Mouse (Mus musculus) brain, embryonic 14.5 days (tissue): ENCODE measurements around the gene Vars.
"Not testable (repeated sequence)": the region's sequence is repeated elsewhere in the genome, so short reads cannot be mapped to it uniquely, and the experiment has no call there.

ENCODE experiments used
- CTCF ChIP-seq: fragments of 200-500 bp; IDR thresholded peaks from 2 replicates; pipeline ENCODE4 v1.5.1; 2012; ENCODE audit warnings: inconsistent platforms, mild to moderate bottlenecking, moderate library complexity, borderline replicate concordance; ENCODE audit not compliant: insufficient read depth, insufficient read length; ENCODE audit errors: extremely low read depth
- POLR2A ChIP-seq: fragments of 200-500 bp; IDR thresholded peaks from 2 replicates; pipeline ENCODE4 v1.6.1; 2012; ENCODE audit warnings: mild to moderate bottlenecking, inconsistent platforms, borderline replicate concordance; ENCODE audit not compliant: poor library complexity, insufficient read depth, insufficient read length, severe bottlenecking; ENCODE audit errors: extremely low read depth

- not testable (repeated sequence) for TF ChIP-seq CTCF, POLR2A
Measured at GRCm38 (mm10) chr17:34969822-34970221, 31.0 kb upstream of the Vars start, which contains the start of gene Gm20481.
